Comparison of ENCODE assay signal across 10 mouse cellular contexts in genomic region chr17:56277567-56277893, GRCm38 (mm10). TPM values are rescaled to one million over a fixed set of nuclear protein-coding genes. Genes with fewer than 3 reads are reported as not detected.
DNase-seq lines count a peak whose midpoint lies in the region; ATAC-seq and TF ChIP-seq lines count a peak whose summit lies in the region.
"Had no signal": no experiment of that assay in that cellular context is flagged by ENCODE, and none has a peak within 500 bp of the region (broad histone marks: within the 10 kb centered on the region; RNA-seq: fewer than 3 reads in every experiment).

No protein-coding gene starts in this region.

- DNase-seq in forebrain, embryonic 11.5 days (ENCODE audit: low spot score) = no peak
- no peak for DNase-seq in hindbrain, postnatal 0 days (ENCODE audit: low spot score)
- DNase-seq in cerebellum, adult 11 months = no peak
- no peak for DNase-seq in layer of hippocampus, adult 9-10 months (ENCODE audit: low spot score)
- DNase-seq: right cerebral cortex, postnatal 14 days had no signal

- no peaks in the 10 kb centered on the region for H3K9me3 ChIP-seq in forebrain, embryonic 15.5 days
- H3K9me3 ChIP-seq in forebrain, embryonic 11.5 days (ENCODE audit: control insufficient read depth, low read length) = no peaks in the 10 kb centered on the region
- H3K9me3 ChIP-seq in megakaryocyte, embryonic 14.5 days = no peaks in the 10 kb centered on the region
- H3K9me3 ChIP-seq in hindbrain, postnatal 0 days (ENCODE audit: low read length) = no peaks in the 10 kb centered on the region
- no peaks in the 10 kb centered on the region for H3K9me3 ChIP-seq in neural tube, embryonic 15.5 days (replicated peaks)

- H3K9ac ChIP-seq in forebrain, embryonic 15.5 days (replicated peaks) = no peak overlapping the region
- no peak overlapping the region for H3K9ac ChIP-seq in forebrain, embryonic 11.5 days (ENCODE audit: low read length)
- H3K9ac ChIP-seq in hindbrain, postnatal 0 days (replicated peaks; ENCODE audit: low read length) = no peak overlapping the region
- H3K9ac ChIP-seq in neural tube, embryonic 15.5 days (replicated peaks) = no peak overlapping the region

- no peaks in the 10 kb centered on the region for H3K36me3 ChIP-seq in forebrain, embryonic 15.5 days
- no peaks in the 10 kb centered on the region; the same call in 1 of the 2 replicates for H3K36me3 ChIP-seq in forebrain, embryonic 11.5 days (ENCODE audit: control insufficient read depth, insufficient read depth, low read length)
- H3K36me3 ChIP-seq in megakaryocyte, embryonic 14.5 days (replicated peaks; ENCODE audit: low read length) = peaks cover 60% of the 10 kb centered on the region
- H3K36me3 ChIP-seq in hindbrain, postnatal 0 days (ENCODE audit: insufficient read depth, low read length) = no peaks in the 10 kb centered on the region
- no peaks in the 10 kb centered on the region for H3K36me3 ChIP-seq in neural tube, embryonic 15.5 days

- H3K4me1 ChIP-seq in forebrain, embryonic 15.5 days = peaks cover 14% of the 10 kb centered on the region
- H3K4me1 ChIP-seq in forebrain, embryonic 11.5 days (replicated peaks; ENCODE audit: control insufficient read depth, insufficient read depth, low read length) = peaks cover 2% of the 10 kb centered on the region; the same call in 1 of the 2 replicates
- peaks cover 70% of the 10 kb centered on the region for H3K4me1 ChIP-seq in megakaryocyte, embryonic 14.5 days
- H3K4me1 ChIP-seq in hindbrain, postnatal 0 days (ENCODE audit: insufficient read depth, low read length) = no peaks in the 10 kb centered on the region
- peaks cover 22% of the 10 kb centered on the region for H3K4me1 ChIP-seq in neural tube, embryonic 15.5 days

- no peaks in the 10 kb centered on the region for H3K27me3 ChIP-seq in forebrain, embryonic 15.5 days
- no peaks in the 10 kb centered on the region for H3K27me3 ChIP-seq in forebrain, embryonic 11.5 days (ENCODE audit: control insufficient read depth, insufficient read depth, low read length)
- H3K27me3 ChIP-seq in megakaryocyte, embryonic 14.5 days (replicated peaks) = no peaks in the 10 kb centered on the region
- no peaks in the 10 kb centered on the region for H3K27me3 ChIP-seq in hindbrain, postnatal 0 days (ENCODE audit: insufficient read depth, low read length)
- no peaks in the 10 kb centered on the region for H3K27me3 ChIP-seq in neural tube, embryonic 15.5 days (replicated peaks)

- H3K4me3 ChIP-seq in forebrain, embryonic 15.5 days = no peak overlapping the region
- no peak overlapping the region; the same call in 1 of the 2 replicates for H3K4me3 ChIP-seq in forebrain, embryonic 11.5 days (ENCODE audit: low read depth, low read length)
- peak overlapping the region; percentile 98 for H3K4me3 ChIP-seq in megakaryocyte, embryonic 14.5 days (replicated peaks)
- no peak overlapping the region for H3K4me3 ChIP-seq in hindbrain, postnatal 0 days (ENCODE audit: low read length)
- no peak overlapping the region for H3K4me3 ChIP-seq in neural tube, embryonic 15.5 days (replicated peaks)

- WGBS in forebrain, embryonic 15.5 days = 42% methylated on average over 2 of the region's 2 CpGs
- 58% methylated on average over 2 of the region's 2 CpGs for WGBS in forebrain, embryonic 11.5 days
- 33% methylated on average over 2 of the region's 2 CpGs for WGBS in hindbrain, postnatal 0 days
- WGBS in neural tube, embryonic 15.5 days = 50% methylated on average over 2 of the region's 2 CpGs

- ATAC-seq in forebrain, embryonic 15.5 days (replicated peaks) = 0 out of 2 replicates have a peak, but pooled peaks have one; percentile 15
- ATAC-seq in forebrain, embryonic 11.5 days (replicated peaks; ENCODE audit: low FRiP score) = no peak
- no peak for ATAC-seq in megakaryocyte, adult 5-6 weeks (ENCODE audit: poor library complexity, severe bottlenecking)
- ATAC-seq in hindbrain, postnatal 0 days = no peak
- ATAC-seq in neural tube, embryonic 15.5 days (ENCODE audit: low FRiP score) = no peak

- no peak overlapping the region for H3K4me2 ChIP-seq in forebrain, embryonic 15.5 days (replicated peaks)
- H3K4me2 ChIP-seq in forebrain, embryonic 11.5 days (ENCODE audit: low read depth, low read length, severe bottlenecking) = no peak overlapping the region
- no peak overlapping the region for H3K4me2 ChIP-seq in hindbrain, postnatal 0 days (ENCODE audit: low read depth, low read length)
- peak overlapping the region; percentile 77 for H3K4me2 ChIP-seq in neural tube, embryonic 15.5 days

- TF ChIP-seq CTCF in hindbrain, postnatal 0 days (IDR thresholded peaks at IDR 0.05; ENCODE audit: low read depth) = no peak

- H3K27ac ChIP-seq in forebrain, embryonic 15.5 days (replicated peaks) = no peak overlapping the region
- H3K27ac ChIP-seq in forebrain, embryonic 11.5 days (ENCODE audit: low read depth, low read length) = no peak overlapping the region; the same call in 1 of the 2 replicates
- H3K27ac ChIP-seq in hindbrain, postnatal 0 days = peak overlapping the region; percentile 69; the same call in 1 of the 2 replicates
- H3K27ac ChIP-seq in neural tube, embryonic 15.5 days (replicated peaks) = peak overlapping the region; percentile 74

RNA-seq across cellular contexts. Expression of gene Ticam1, which starts 0.9 kb away (rescaled TPM):
- 1.3 and 1.7 TPM in 2 replicates for polyA plus RNA-seq in forebrain, embryonic 15.5 days (2015; fragmentation: Nextera tagmentation; extraction: Ambion mirVana)
- 2.5 and 3.0 TPM in 2 replicates for polyA plus RNA-seq in forebrain, embryonic 11.5 days (2014; fragmentation: Nextera tagmentation; extraction: Ambion mirVana)
- 13.7 and 27.2 TPM in 2 replicates for polyA plus RNA-seq in megakaryocyte, embryonic 14.5 days (2012; ENCODE audit: insufficient read depth, low replicate concordance)
- total RNA-seq in megakaryocyte, adult 5-6 weeks (2015) = 14.3 and 15.0 TPM in 2 replicates
- total RNA-seq in megakaryocyte, adult 5-6 weeks (2017) = 6.0 and 6.1 TPM in 2 replicates
- total RNA-seq in hindbrain, postnatal 0 days (2014; rRNA removed) = 3.1 and 3.4 TPM in 2 replicates
- polyA plus RNA-seq in hindbrain, postnatal 0 days (2015; fragmentation: Nextera tagmentation; extraction: Ambion mirVana) = 1.2 and 1.3 TPM in 2 replicates
- polyA plus RNA-seq in neural tube, embryonic 15.5 days (2015; fragmentation: Nextera tagmentation; extraction: Ambion mirVana) = 1.2 and 2.9 TPM in 2 replicates

RNA-seq across cellular contexts. Expression of gene Plin3, which starts 15.1 kb away (rescaled TPM):
- polyA plus RNA-seq in forebrain, embryonic 15.5 days (2015; fragmentation: Nextera tagmentation; extraction: Ambion mirVana) = 10.9 and 13.6 TPM in 2 replicates
- polyA plus RNA-seq in forebrain, embryonic 11.5 days (2014; fragmentation: Nextera tagmentation; extraction: Ambion mirVana) = 37.5 and 44.6 TPM in 2 replicates
- polyA plus RNA-seq in megakaryocyte, embryonic 14.5 days (2012; ENCODE audit: insufficient read depth, low replicate concordance) = 4.6 and 21.3 TPM in 2 replicates
- 7.1 and 9.1 TPM in 2 replicates for total RNA-seq in megakaryocyte, adult 5-6 weeks (2015)
- 28.3 and 29.2 TPM in 2 replicates for total RNA-seq in megakaryocyte, adult 5-6 weeks (2017)
- 12.4 and 13.9 TPM in 2 replicates for total RNA-seq in hindbrain, postnatal 0 days (2014; rRNA removed)
- polyA plus RNA-seq in hindbrain, postnatal 0 days (2015; fragmentation: Nextera tagmentation; extraction: Ambion mirVana) = 16.0 and 17.0 TPM in 2 replicates
- 13.2 and 28.7 TPM in 2 replicates for polyA plus RNA-seq in neural tube, embryonic 15.5 days (2015; fragmentation: Nextera tagmentation; extraction: Ambion mirVana)

RNA-seq across cellular contexts. Expression of gene Fem1a, which starts 20.9 kb away (rescaled TPM):
- polyA plus RNA-seq in forebrain, embryonic 15.5 days (2015; fragmentation: Nextera tagmentation; extraction: Ambion mirVana) = 21.4 and 22.9 TPM in 2 replicates
- 16.5 and 16.6 TPM in 2 replicates for polyA plus RNA-seq in forebrain, embryonic 11.5 days (2014; fragmentation: Nextera tagmentation; extraction: Ambion mirVana)
- 9.5 and 11.2 TPM in 2 replicates for polyA plus RNA-seq in megakaryocyte, embryonic 14.5 days (2012; ENCODE audit: insufficient read depth, low replicate concordance)
- total RNA-seq in megakaryocyte, adult 5-6 weeks (2015) = 10.2 and 11.8 TPM in 2 replicates
- 15.7 and 16.9 TPM in 2 replicates for total RNA-seq in megakaryocyte, adult 5-6 weeks (2017)
- total RNA-seq in hindbrain, postnatal 0 days (2014; rRNA removed) = 47.0 and 49.2 TPM in 2 replicates
- 15.1 and 15.7 TPM in 2 replicates for polyA plus RNA-seq in hindbrain, postnatal 0 days (2015; fragmentation: Nextera tagmentation; extraction: Ambion mirVana)
- 16.2 and 16.9 TPM in 2 replicates for polyA plus RNA-seq in neural tube, embryonic 15.5 days (2015; fragmentation: Nextera tagmentation; extraction: Ambion mirVana)

RNA-seq across cellular contexts. Expression of gene Arrdc5, which starts 22.6 kb away (rescaled TPM):
- polyA plus RNA-seq in forebrain, embryonic 15.5 days (2015; fragmentation: Nextera tagmentation; extraction: Ambion mirVana) = not detected in 2 replicates
- not detected in 2 replicates for polyA plus RNA-seq in forebrain, embryonic 11.5 days (2014; fragmentation: Nextera tagmentation; extraction: Ambion mirVana)
- not detected in 2 replicates for polyA plus RNA-seq in megakaryocyte, embryonic 14.5 days (2012; ENCODE audit: insufficient read depth, low replicate concordance)
- total RNA-seq in megakaryocyte, adult 5-6 weeks (2015) = not detected in 2 replicates
- not detected in 2 replicates for total RNA-seq in megakaryocyte, adult 5-6 weeks (2017)
- not detected in 2 replicates for total RNA-seq in hindbrain, postnatal 0 days (2014; rRNA removed)
- polyA plus RNA-seq in hindbrain, postnatal 0 days (2015; fragmentation: Nextera tagmentation; extraction: Ambion mirVana) = not detected in 2 replicates
- polyA plus RNA-seq in neural tube, embryonic 15.5 days (2015; fragmentation: Nextera tagmentation; extraction: Ambion mirVana) = 0.34 TPM in 1 of 2 replicates, not detected in the other
- polyA plus RNA-seq: large intestine, adult 2 months had no signal

RNA-seq across cellular contexts. Expression of gene Uhrf1, which starts 25.6 kb away (rescaled TPM):
- polyA plus RNA-seq in forebrain, embryonic 15.5 days (2015; fragmentation: Nextera tagmentation; extraction: Ambion mirVana) = 55.6 and 65.1 TPM in 2 replicates
- 197 and 223 TPM in 2 replicates for polyA plus RNA-seq in forebrain, embryonic 11.5 days (2014; fragmentation: Nextera tagmentation; extraction: Ambion mirVana)
- 12.4 and 22.6 TPM in 2 replicates for polyA plus RNA-seq in megakaryocyte, embryonic 14.5 days (2012; ENCODE audit: insufficient read depth, low replicate concordance)
- total RNA-seq in megakaryocyte, adult 5-6 weeks (2015) = 39.3 and 52.3 TPM in 2 replicates
- 83.7 and 101 TPM in 2 replicates for total RNA-seq in megakaryocyte, adult 5-6 weeks (2017)
- total RNA-seq in hindbrain, postnatal 0 days (2014; rRNA removed) = 28.2 and 31.4 TPM in 2 replicates
- 18.8 and 20.5 TPM in 2 replicates for polyA plus RNA-seq in hindbrain, postnatal 0 days (2015; fragmentation: Nextera tagmentation; extraction: Ambion mirVana)
- polyA plus RNA-seq in neural tube, embryonic 15.5 days (2015; fragmentation: Nextera tagmentation; extraction: Ambion mirVana) = 13.8 and 59.4 TPM in 2 replicates

Comparison
In these comparisons a context has a peak if more than half of its experiments do, and no peak if none do; other contexts are left out.
1. H3K27ac ChIP-seq: peak in hindbrain, postnatal 0 days (single experiment) and neural tube, embryonic 15.5 days (single experiment); none in forebrain, embryonic 15.5 days (single experiment) and forebrain, embryonic 11.5 days (single experiment).